Mouse (Mus musculus): Measurements from ENCODE around the gene Mthfd2. TPM values are rescaled to one million over a fixed set of nuclear protein-coding genes. Genes with fewer than 3 reads are reported as not detected.
A peak's percentile ranks its signal among the peaks of the same experiment; 100 is the strongest.
"Not testable (repeated sequence)": the region's sequence is repeated elsewhere in the genome, so short reads cannot be mapped to it uniquely, and the experiment has no call there.

Mthfd2 gene
- polyA plus RNA-seq, 1 experiment = 7.7 TPM

GRCm38 (mm10) chr6:83350172-83350571, 24.5 kb upstream of the Mthfd2 start:
- TF ChIP-seq CTCF (IDR thresholded peaks at IDR 0.05; ENCODE audit: extremely low read depth, insufficient read depth, insufficient read length, insufficient replicate concordance) = no peak
- TF ChIP-seq POLR2A (IDR thresholded peaks at IDR 0.05; ENCODE audit: low read depth, low read length) = no peak
- H3K27ac ChIP-seq (ENCODE audit: insufficient read depth, low read length) = no peak overlapping the region
- DNase-seq (ENCODE audit: low read depth in 1 of 2, low spot score in 2 of 2) = no peak
- WGBS = 85% methylated on average over 7 of the region's 7 CpGs
- peaks cover 5% of the 10 kb centered on the region for H3K4me1 ChIP-seq (ENCODE audit: control insufficient read depth, insufficient read depth, insufficient read length)
- peaks cover 4% of the 10 kb centered on the region for H3K36me3 ChIP-seq (ENCODE audit: control insufficient read depth, insufficient read depth, low read length)
- peak overlapping the region; percentile 74 for H3K4me3 ChIP-seq (ENCODE audit: extremely low read depth, insufficient read depth, insufficient read length)
- H3K27me3 ChIP-seq (ENCODE audit: control insufficient read depth, insufficient read depth, low read length) = no peaks in the 10 kb centered on the region

GRCm38 (mm10) chr6:83349274-83349958, 23.7 kb upstream of the Mthfd2 start:
- H3K36me3 ChIP-seq (ENCODE audit: control insufficient read depth, insufficient read depth, low read length) = peaks cover 4% of the 10 kb centered on the region
- peak overlapping the region; percentile 74 for H3K4me3 ChIP-seq (ENCODE audit: extremely low read depth, insufficient read depth, insufficient read length)
- under 1% methylated on average over 53 of the region's 53 CpGs for WGBS
- peaks cover 5% of the 10 kb centered on the region for H3K4me1 ChIP-seq (ENCODE audit: control insufficient read depth, insufficient read depth, insufficient read length)
- H3K27me3 ChIP-seq (ENCODE audit: control insufficient read depth, insufficient read depth, low read length) = no peaks in the 10 kb centered on the region
- H3K27ac ChIP-seq (ENCODE audit: insufficient read depth, low read length) = no peak overlapping the region; the same call in 1 of the 2 replicates
- DNase-seq (ENCODE audit: low read depth in 1 of 2, low spot score in 2 of 2) = peak; percentile 58 to 92
- TF ChIP-seq CTCF (IDR thresholded peaks at IDR 0.05; ENCODE audit: extremely low read depth, insufficient read depth, insufficient read length, insufficient replicate concordance) (peak; percentile 97), POLR2A (IDR thresholded peaks at IDR 0.05; ENCODE audit: low read depth, low read length) (peak; percentile 60)

GRCm38 (mm10) chr6:83348873-83349272, 23.2 kb upstream of the Mthfd2 start, which contains the start of gene Bola3:
Gene Bola3 (plus strand): TSS chr6:83349147.
- Histone ChIP-seq H3K27me3 (ENCODE audit: control insufficient read depth, insufficient read depth, low read length) (no peaks in the 10 kb centered on the region), H3K4me1 (ENCODE audit: control insufficient read depth, insufficient read depth, insufficient read length) (peaks cover 5% of the 10 kb centered on the region), H3K27ac (ENCODE audit: insufficient read depth, low read length) (no peak within 1 kb of the TSS; the same call in 1 of the 2 replicates), H3K4me3 (ENCODE audit: extremely low read depth, insufficient read depth, insufficient read length) (peak within 1 kb of the TSS; percentile 74), H3K36me3 (ENCODE audit: control insufficient read depth, insufficient read depth, low read length) (peaks cover 2% of the 10 kb centered on the region; the same call in 1 of the 2 replicates)
- 46% methylated on average over 6 of the region's 6 CpGs for WGBS
- DNase-seq (ENCODE audit: low read depth in 1 of 2, low spot score in 2 of 2) = no peak
- TF ChIP-seq POLR2A (IDR thresholded peaks at IDR 0.05; ENCODE audit: low read depth, low read length) (no peak), CTCF (IDR thresholded peaks at IDR 0.05; ENCODE audit: extremely low read depth, insufficient read depth, insufficient read length, insufficient replicate concordance) (no peak)

GRCm38 (mm10) chr6:83347916-83348315, 22.2 kb upstream of the Mthfd2 start:
- DNase-seq (ENCODE audit: low read depth in 1 of 2, low spot score in 2 of 2) = no peak
- Histone ChIP-seq H3K4me1 (ENCODE audit: control insufficient read depth, insufficient read depth, insufficient read length) (peaks cover 5% of the 10 kb centered on the region), H3K36me3 (ENCODE audit: control insufficient read depth, insufficient read depth, low read length) (peaks cover 5% of the 10 kb centered on the region), H3K27ac (ENCODE audit: insufficient read depth, low read length) (no peak overlapping the region), H3K27me3 (ENCODE audit: control insufficient read depth, insufficient read depth, low read length) (no peaks in the 10 kb centered on the region), H3K4me3 (ENCODE audit: extremely low read depth, insufficient read depth, insufficient read length) (no peak overlapping the region)
- TF ChIP-seq CTCF (IDR thresholded peaks at IDR 0.05; ENCODE audit: extremely low read depth, insufficient read depth, insufficient read length, insufficient replicate concordance) = no peak
- TF ChIP-seq POLR2A (IDR thresholded peaks at IDR 0.05; ENCODE audit: low read depth, low read length) = no peak
- 83% methylated on average over 3 of the region's 3 CpGs for WGBS

- H3K27me3 ChIP-seq (ENCODE audit: control insufficient read depth, insufficient read depth, low read length); H3K4me3 ChIP-seq (ENCODE audit: extremely low read depth, insufficient read depth, insufficient read length); DNase-seq (ENCODE audit: low read depth in 1 of 2, low spot score in 2 of 2); H3K27ac ChIP-seq (ENCODE audit: insufficient read depth, low read length); H3K4me1 ChIP-seq (ENCODE audit: control insufficient read depth, insufficient read depth, insufficient read length): not testable (repeated sequence)
- 89% methylated on average over 8 of the region's 8 CpGs for WGBS
- peaks cover 19% of the 10 kb centered on the region for H3K36me3 ChIP-seq (ENCODE audit: control insufficient read depth, insufficient read depth, low read length)
Observed at GRCm38 (mm10) chr6:83345285-83345684, 19.6 kb upstream of the Mthfd2 start.

GRCm38 (mm10) chr6:83342957-83343356, 17.2 kb upstream of the Mthfd2 start:
- no peak for TF ChIP-seq POLR2A (IDR thresholded peaks at IDR 0.05; ENCODE audit: low read depth, low read length)
- TF ChIP-seq CTCF (IDR thresholded peaks at IDR 0.05; ENCODE audit: extremely low read depth, insufficient read depth, insufficient read length, insufficient replicate concordance) = no peak
- no peak overlapping the region for H3K27ac ChIP-seq (ENCODE audit: insufficient read depth, low read length)
- no peak overlapping the region for H3K4me3 ChIP-seq (ENCODE audit: extremely low read depth, insufficient read depth, insufficient read length)
- 93% methylated on average over 2 of the region's 2 CpGs for WGBS
- H3K36me3 ChIP-seq (ENCODE audit: control insufficient read depth, insufficient read depth, low read length) = peaks cover 29% of the 10 kb centered on the region
- H3K4me1 ChIP-seq (ENCODE audit: control insufficient read depth, insufficient read depth, insufficient read length) = no peaks in the 10 kb centered on the region
- no peaks in the 10 kb centered on the region for H3K27me3 ChIP-seq (ENCODE audit: control insufficient read depth, insufficient read depth, low read length)
- DNase-seq (ENCODE audit: low read depth in 1 of 2, low spot score in 2 of 2) = no peak

GRCm38 (mm10) chr6:83341387-83341786, 15.7 kb upstream of the Mthfd2 start:
- TF ChIP-seq CTCF (IDR thresholded peaks at IDR 0.05; ENCODE audit: extremely low read depth, insufficient read depth, insufficient read length, insufficient replicate concordance) (no peak), POLR2A (IDR thresholded peaks at IDR 0.05; ENCODE audit: low read depth, low read length) (no peak)
- Histone ChIP-seq H3K27me3 (ENCODE audit: control insufficient read depth, insufficient read depth, low read length) (no peaks in the 10 kb centered on the region), H3K4me1 (ENCODE audit: control insufficient read depth, insufficient read depth, insufficient read length) (no peaks in the 10 kb centered on the region), H3K36me3 (ENCODE audit: control insufficient read depth, insufficient read depth, low read length) (peaks cover 32% of the 10 kb centered on the region), H3K27ac (ENCODE audit: insufficient read depth, low read length) (no peak overlapping the region), H3K4me3 (ENCODE audit: extremely low read depth, insufficient read depth, insufficient read length) (no peak overlapping the region)
- DNase-seq (ENCODE audit: low read depth in 1 of 2, low spot score in 2 of 2) = no peak
- WGBS = 83% methylated on average over 3 of the region's 3 CpGs
